Mouse (Mus musculus) Patski (cell line): ENCODE data around the gene Il10ra. TPM values are rescaled to one million over a fixed set of nuclear protein-coding genes. Genes with fewer than 3 reads are reported as not detected.

Experiments used
- ATAC-seq: fragments of 100-300 bp; one replicate; pipeline ENCODE4 v1.8.0; 2021
- CTCF ChIA-PET: fragments of 350-600 bp; sonication (Branson Sonifier 250); formaldehyde crosslinking; loops from one replicate; lab custom pipeline; 2022; ENCODE audit warnings: inconsistent platforms; lab: Charles Lee
- POLR2A ChIA-PET: fragments of 350-600 bp; sonication (Branson Sonifier 250); formaldehyde crosslinking; loops from one replicate; lab custom pipeline; 2022; ENCODE audit warnings: antibody characterized with exemption, inconsistent platforms; lab: Charles Lee
- DNase-seq: peaks from one replicate; pipeline ENCODE4 v3.0.0-alpha.2; 2011; ENCODE audit warnings: low read depth, low spot score
- H3K27me3 ChIP-seq: fragments of 371-371 bp; one replicate; pipeline ENCODE4 v1.5.1; 2021
- CTCF ChIP-seq: fragments of 100-300 bp; IDR thresholded peaks from one replicate; pipeline ENCODE4 v1.5.1; 2021
- in situ Hi-C: fragments of 300-500 bp; cut with MboI; formaldehyde crosslinking; loops from 3 replicates; pipeline ENCODE4 v1.11.1; 2018; ENCODE audit warnings: low pct_unique_long_range_greater_than_20kb, mixed read lengths
- polyA plus RNA-seq: library from polyadenylated mRNA; unstranded; gene quantifications from one replicate; pipeline ENCODE4 v1.2.3, GENCODE M21; 2021

The Il10ra gene
- polyA plus RNA-seq = not detected

GRCm38 (mm10) chr9:45268597-45269325, at the start of gene Il10ra:
Gene Il10ra (minus strand): TSS chr9:45269149.
- CTCF ChIA-PET = no interaction called here
- POLR2A ChIA-PET = no interaction called here
- no peak for ATAC-seq

GRCm38 (mm10) chr9:45317635-45318034, 48.7 kb upstream of the Il10ra start:
- CTCF ChIA-PET = no interaction called here
- no peak for TF ChIP-seq CTCF
- H3K27me3 ChIP-seq = peaks cover 40% of the 10 kb centered on the region
- no peak for DNase-seq
- no peak for ATAC-seq
- POLR2A ChIA-PET = no interaction called here
- in situ Hi-C loops = no loop called here

More at GRCm38 (mm10) chr9:45268597-45269325, at the start of gene Il10ra:
- in situ Hi-C loops = no loop called here
- H3K27me3 ChIP-seq = peaks cover 18% of the 10 kb centered on the region
- DNase-seq = no peak
- no peak for TF ChIP-seq CTCF

GRCm38 (mm10) chr9:45313913-45314312, 45.0 kb upstream of the Il10ra start:
- in situ Hi-C loops = no loop called here
- TF ChIP-seq CTCF = no peak
- peaks cover 60% of the 10 kb centered on the region for H3K27me3 ChIP-seq
- POLR2A ChIA-PET = no interaction called here
- ATAC-seq (no peak), DNase-seq (no peak)
- CTCF ChIA-PET = no interaction called here

- no peak for TF ChIP-seq CTCF
- POLR2A ChIA-PET = no interaction called here
- in situ Hi-C loops = no loop called here
- CTCF ChIA-PET = no interaction called here
- no peak for ATAC-seq
- DNase-seq = no peak
- peaks cover 59% of the 10 kb centered on the region for H3K27me3 ChIP-seq
Measured at GRCm38 (mm10) chr9:45311858-45312257, 42.9 kb upstream of the Il10ra start.

- H3K27me3 ChIP-seq = peaks cover 41% of the 10 kb centered on the region
- ATAC-seq = no peak
- no peak for TF ChIP-seq CTCF
- CTCF ChIA-PET = no interaction called here
- POLR2A ChIA-PET = no interaction called here
- DNase-seq = no peak
- in situ Hi-C loops = no loop called here
Measured at GRCm38 (mm10) chr9:45308521-45308920, 39.6 kb upstream of the Il10ra start.

- no peak for TF ChIP-seq CTCF
- H3K27me3 ChIP-seq = peaks cover 43% of the 10 kb centered on the region
- POLR2A ChIA-PET = no interaction called here
- DNase-seq (no peak), ATAC-seq (no peak)
- in situ Hi-C loops = no loop called here
- CTCF ChIA-PET = no interaction called here
Measured at GRCm38 (mm10) chr9:45306746-45307410, 37.9 kb upstream of the Il10ra start.

GRCm38 (mm10) chr9:45301771-45302170, 32.8 kb upstream of the Il10ra start:
- ChIA-PET CTCF (no interaction called here), POLR2A (no interaction called here)
- no peak for ATAC-seq
- H3K27me3 ChIP-seq = peaks cover 17% of the 10 kb centered on the region
- no peak for TF ChIP-seq CTCF
- no peak for DNase-seq
- in situ Hi-C loops = loop anchor here (5.0 kb wide), 1 partner anchor 81 kb away; no protein-coding TSS in a partner anchor

- CTCF ChIA-PET = interaction anchor here (1.2 kb wide), 1 partner anchor 88 kb away, joined by 5 read pairs; no protein-coding TSS in a partner anchor
- peaks cover 18% of the 10 kb centered on the region for H3K27me3 ChIP-seq
- peak; percentile 82 for TF ChIP-seq CTCF
- in situ Hi-C loops = loop anchor here (5.0 kb wide), 1 partner anchor 82 kb away; no protein-coding TSS in a partner anchor
- POLR2A ChIA-PET = no interaction called here
- ATAC-seq (peak; percentile 79), DNase-seq (peak; percentile 15)
Measured at GRCm38 (mm10) chr9:45300422-45301104, 31.6 kb upstream of the Il10ra start.

GRCm38 (mm10) chr9:45299231-45300006, 30.5 kb upstream of the Il10ra start:
- peaks cover 26% of the 10 kb centered on the region for H3K27me3 ChIP-seq

More at GRCm38 (mm10) chr9:45299231-45300006, 30.5 kb upstream of the Il10ra start:
- in situ Hi-C loops = loop anchor here (5.0 kb wide), 1 partner anchor 83 kb away; no protein-coding TSS in a partner anchor
- peak; percentile 70 for TF ChIP-seq CTCF
- CTCF ChIA-PET = interaction anchor here (1.2 kb wide), 1 partner anchor 89 kb away, joined by 5 read pairs; no protein-coding TSS in a partner anchor
- POLR2A ChIA-PET = no interaction called here
- ATAC-seq (no peak), DNase-seq (no peak)
